Mouse (Mus musculus) C2C12 (cell line): ENCODE data around the gene Fhit. TPM values are rescaled to one million over a fixed set of nuclear protein-coding genes. Genes with fewer than 3 reads are reported as not detected.

Experiments used
- H3K27me3 ChIP-seq: one replicate; pipeline ENCODE4 v1.6.1; 2011; ENCODE audit not compliant: control insufficient read depth, insufficient read depth, insufficient read length
- H3K36me3 ChIP-seq: one replicate; pipeline ENCODE4 v1.6.1; 2011; ENCODE audit not compliant: control insufficient read depth, insufficient read depth
- H3K4me3 ChIP-seq: one replicate; pipeline ENCODE4 v1.5.1; 2011; ENCODE audit warnings: mild to moderate bottlenecking, control low read depth; ENCODE audit not compliant: poor library complexity, insufficient read depth, severe bottlenecking
- H3K79me2 ChIP-seq: one replicate; pipeline ENCODE4 v1.6.1; 2011; ENCODE audit not compliant: control insufficient read depth, insufficient read depth
- H3K79me3 ChIP-seq: one replicate; pipeline ENCODE4 v1.6.1; 2011; ENCODE audit warnings: low read depth, control low read depth
- H3ac ChIP-seq: one replicate; pipeline ENCODE3; 2011; ENCODE audit warnings: low read depth; ENCODE audit not compliant: control insufficient read depth, insufficient read length
- CEBPB ChIP-seq: IDR thresholded peaks from one replicate; pipeline ENCODE4 v1.6.1; 2011; ENCODE audit warnings: low read depth, mild to moderate bottlenecking, control low read depth, moderate library complexity
- CTCF ChIP-seq: IDR thresholded peaks from one replicate; pipeline ENCODE4 v1.5.1; 2011; ENCODE audit not compliant: control insufficient read depth, insufficient read depth, insufficient read length
- FOSL1 ChIP-seq: IDR thresholded peaks from one replicate; pipeline ENCODE4 v1.8.0; 2011; ENCODE audit warnings: mild to moderate bottlenecking, low read length; ENCODE audit not compliant: poor library complexity, insufficient read depth, severe bottlenecking
- MAX ChIP-seq: IDR thresholded peaks from one replicate; pipeline ENCODE4 v1.6.1; 2011; ENCODE audit warnings: mild to moderate bottlenecking, control low read depth
- MYOD1 ChIP-seq: IDR thresholded peaks from one replicate; pipeline ENCODE4 v1.6.1; 2011; ENCODE audit warnings: low read depth; ENCODE audit not compliant: control insufficient read depth, insufficient read length
- MYOG ChIP-seq: IDR thresholded peaks from one replicate; pipeline ENCODE4 v1.6.1; 2011; ENCODE audit not compliant: control insufficient read depth, insufficient read length; ENCODE audit errors: extremely low read depth
- USF1 ChIP-seq: IDR thresholded peaks from one replicate; pipeline ENCODE4 v1.6.1; 2011; ENCODE audit warnings: low read depth, mild to moderate bottlenecking, control low read depth, moderate library complexity
- polyA plus RNA-seq: library from polyadenylated mRNA; unstranded; fragments of >200 nt; fragmentation: generic; extraction: Trizol; gene quantifications from one replicate; pipeline ENCODE4 v1.2.1, GENCODE M21; 2012; ENCODE audit warnings: missing spikeins

Fhit gene
- polyA plus RNA-seq, 1 experiment = not detected

DNA sequence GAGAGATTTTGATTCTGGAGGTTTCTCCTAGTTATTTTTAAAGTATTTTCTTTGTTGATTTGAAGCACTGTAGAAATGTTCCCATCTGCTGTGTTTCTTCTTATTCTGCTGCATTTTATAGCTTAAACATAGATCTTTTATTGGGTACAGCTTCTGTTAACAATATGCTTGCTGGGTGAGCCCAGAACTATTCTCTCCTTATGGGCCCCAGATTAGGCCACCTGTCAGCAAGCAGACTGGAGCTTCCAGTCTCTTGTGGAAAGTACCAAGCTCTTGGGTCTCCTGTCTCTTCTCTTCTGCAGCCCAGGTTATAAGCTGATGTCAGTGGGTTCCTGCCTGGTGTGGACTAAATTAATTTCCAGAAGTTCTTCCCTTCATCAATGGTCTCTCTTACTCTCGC lies 1513.4 kb downstream of the Fhit start:
- Histone ChIP-seq H3ac (no peak overlapping the region), H3K4me3 (no peak overlapping the region), H3K36me3 (no peaks in the 10 kb centered on the region), H3K79me3 (no peaks in the 10 kb centered on the region), H3K27me3 (no peaks in the 10 kb centered on the region), H3K79me2 (no peaks in the 10 kb centered on the region)
- TF ChIP-seq MYOG = no peak
- no peak for TF ChIP-seq FOSL1
- no peak for TF ChIP-seq CEBPB
- TF ChIP-seq MYOD1 = no peak
- no peak for TF ChIP-seq MAX
- no peak for TF ChIP-seq CTCF
- no peak for TF ChIP-seq USF1

DNA sequence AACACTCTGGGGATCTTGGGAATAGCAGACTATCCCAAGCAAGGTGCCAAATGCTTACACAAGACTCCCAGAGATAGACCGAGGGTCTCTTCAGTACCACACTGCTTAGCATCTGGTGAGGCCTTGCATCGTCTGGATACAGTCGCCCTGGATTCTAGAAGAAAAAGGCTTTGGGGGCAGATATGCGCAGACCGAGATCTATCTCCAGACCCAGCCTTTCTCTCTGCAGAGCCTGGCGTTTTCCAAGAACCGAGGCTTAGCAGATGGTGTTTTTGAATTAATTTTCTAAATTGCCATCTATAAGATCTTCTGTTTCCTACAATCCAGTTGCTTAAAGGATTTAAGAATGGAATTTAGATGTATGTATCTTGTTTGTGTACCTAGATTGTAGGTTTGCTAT lies 1515.6 kb downstream of the Fhit start:
- H3ac ChIP-seq = no peak overlapping the region
- no peak for TF ChIP-seq MYOD1
- no peaks in the 10 kb centered on the region for H3K36me3 ChIP-seq
- no peaks in the 10 kb centered on the region for H3K79me2 ChIP-seq
- H3K4me3 ChIP-seq = no peak overlapping the region
- no peaks in the 10 kb centered on the region for H3K27me3 ChIP-seq
- H3K79me3 ChIP-seq = no peaks in the 10 kb centered on the region

DNA sequence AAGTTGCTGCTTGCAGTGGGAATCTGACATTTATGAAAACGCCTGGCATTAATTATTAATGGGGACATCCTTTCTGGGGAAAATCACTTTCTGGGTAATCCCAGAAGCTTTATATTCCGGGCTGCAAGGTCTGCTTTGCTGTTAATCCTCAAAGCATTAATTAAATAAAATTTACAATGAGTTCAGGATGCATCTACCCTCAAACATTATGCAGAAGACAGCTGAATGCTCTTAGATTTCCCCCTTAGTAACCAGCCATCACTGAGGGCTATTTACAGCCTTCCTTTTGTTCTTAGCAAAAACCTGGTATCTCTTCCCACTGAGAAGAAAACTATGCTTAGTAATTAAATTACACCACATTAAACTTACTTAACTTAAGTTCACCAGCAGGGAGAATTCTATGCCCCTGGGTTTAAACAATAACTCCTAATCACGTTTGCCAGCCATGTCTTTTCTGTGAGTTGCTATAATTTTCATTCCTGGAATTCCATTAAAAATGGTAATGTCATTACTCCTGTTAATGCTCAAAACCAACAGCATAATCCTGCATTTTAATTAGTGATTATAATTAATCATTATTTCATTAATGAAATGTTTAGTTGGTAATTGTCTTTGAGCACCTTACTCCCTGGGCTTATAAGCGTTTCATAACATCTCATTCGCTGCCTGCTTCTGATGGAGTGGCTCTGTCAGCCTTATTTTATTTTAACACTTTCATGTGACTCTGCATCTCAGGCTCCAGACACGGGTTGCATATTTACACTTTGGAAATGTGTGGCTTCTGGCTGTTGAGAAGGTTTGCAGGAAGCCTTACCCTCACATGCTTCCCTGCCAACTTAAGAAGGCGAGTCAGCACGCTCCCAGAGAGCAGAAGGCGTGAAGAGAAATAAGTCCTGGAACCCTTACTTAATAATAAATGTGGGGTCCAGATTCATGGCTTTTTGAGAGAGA lies 1517.3 kb downstream of the Fhit start:
- H3K4me3 ChIP-seq = no peak overlapping the region
- H3K79me3 ChIP-seq = no peaks in the 10 kb centered on the region
- H3K79me2 ChIP-seq = no peaks in the 10 kb centered on the region
- H3K36me3 ChIP-seq = no peaks in the 10 kb centered on the region
- H3ac ChIP-seq = no peak overlapping the region
- TF ChIP-seq MYOD1 (no peak), MYOG (no peak), CEBPB (no peak), FOSL1 (no peak), MAX (no peak), CTCF (no peak), USF1 (no peak)
- no peaks in the 10 kb centered on the region for H3K27me3 ChIP-seq

DNA sequence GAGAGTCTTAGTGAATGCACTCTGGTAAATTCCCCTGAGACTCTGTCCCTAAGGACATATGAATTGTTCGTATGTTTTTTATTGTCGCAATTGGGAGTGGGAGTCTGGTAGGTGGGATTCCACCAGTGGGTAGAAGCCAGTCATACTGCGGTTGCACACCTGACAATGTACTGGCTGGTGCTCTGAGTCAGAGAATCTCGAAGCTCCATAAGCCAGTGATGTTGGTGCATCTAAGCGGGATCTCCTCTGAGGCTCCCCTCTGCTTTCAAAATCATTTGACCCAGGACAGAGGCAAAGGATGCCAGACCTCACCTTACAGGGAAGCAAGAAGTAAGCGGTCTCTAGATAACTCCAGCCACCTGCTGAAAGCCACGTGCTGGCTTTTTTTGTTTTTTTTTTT lies 1518.1 kb downstream of the Fhit start:
- H3K4me3 ChIP-seq = no peak overlapping the region
- H3K79me3 ChIP-seq = no peaks in the 10 kb centered on the region
- no peaks in the 10 kb centered on the region for H3K36me3 ChIP-seq
- H3K79me2 ChIP-seq = no peaks in the 10 kb centered on the region
- H3ac ChIP-seq = no peak overlapping the region
- no peaks in the 10 kb centered on the region for H3K27me3 ChIP-seq
- TF ChIP-seq MYOG (no peak), CTCF (no peak), FOSL1 (no peak), MAX (no peak), USF1 (no peak), CEBPB (no peak), MYOD1 (no peak)

DNA sequence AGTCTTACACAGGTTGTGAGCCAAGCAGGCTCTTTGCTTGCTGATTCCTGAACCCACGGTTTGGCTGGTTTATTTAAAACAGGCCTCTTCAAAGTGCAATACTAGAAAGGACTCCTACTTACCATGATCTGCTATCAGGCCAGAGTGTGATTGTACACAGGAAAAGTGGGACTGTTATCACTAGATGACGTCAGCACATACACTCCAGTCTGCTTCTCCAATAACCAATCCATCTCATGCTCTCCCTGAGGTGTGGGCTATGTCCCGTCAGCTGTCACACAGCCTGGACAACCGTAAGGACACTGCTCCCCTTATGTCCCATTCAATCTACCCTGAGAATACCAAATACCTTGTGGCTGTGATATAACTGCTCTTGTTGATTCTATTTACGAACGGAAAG lies 1519.2 kb downstream of the Fhit start:
- H3K27me3 ChIP-seq = no peaks in the 10 kb centered on the region
- H3K79me3 ChIP-seq = no peaks in the 10 kb centered on the region
- H3ac ChIP-seq = no peak overlapping the region
- no peak for TF ChIP-seq MYOD1
- TF ChIP-seq CEBPB = no peak
- no peak for TF ChIP-seq FOSL1
- no peak for TF ChIP-seq MAX
- TF ChIP-seq USF1 = no peak
- no peak for TF ChIP-seq MYOG
- TF ChIP-seq CTCF = no peak
- H3K4me3 ChIP-seq = no peak overlapping the region
- no peaks in the 10 kb centered on the region for H3K79me2 ChIP-seq
- H3K36me3 ChIP-seq = no peaks in the 10 kb centered on the region

DNA sequence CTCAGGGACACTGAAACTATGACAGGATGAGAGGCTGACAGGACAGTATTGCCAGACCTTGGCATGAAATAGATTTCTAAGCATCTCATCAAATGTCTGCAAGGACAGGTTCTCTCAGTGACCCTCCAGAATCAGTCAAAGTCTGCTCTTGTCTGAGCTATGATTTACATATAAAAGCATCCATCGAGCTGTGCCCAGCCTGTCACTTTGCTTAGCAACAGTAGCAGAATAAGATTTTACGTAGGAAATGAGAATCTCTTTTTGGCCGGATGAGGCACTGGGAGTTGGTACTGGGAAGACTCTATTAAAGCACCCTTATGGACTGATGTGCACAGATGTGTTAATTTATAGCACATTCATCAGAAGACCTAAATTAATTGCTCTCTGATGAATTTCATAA lies 1519.8 kb downstream of the Fhit start:
- H3K27me3 ChIP-seq = no peaks in the 10 kb centered on the region
- TF ChIP-seq CTCF = no peak
- no peak for TF ChIP-seq FOSL1
- H3K79me3 ChIP-seq = no peaks in the 10 kb centered on the region
- H3K36me3 ChIP-seq = no peaks in the 10 kb centered on the region
- no peaks in the 10 kb centered on the region for H3K79me2 ChIP-seq
- no peak overlapping the region for H3ac ChIP-seq
- H3K4me3 ChIP-seq = no peak overlapping the region
